Mouse (Mus musculus): ENCODE results near the gene Brf1. TPM values are rescaled to one million over a fixed set of nuclear protein-coding genes. Genes with fewer than 3 reads are reported as not detected.

The Brf1 gene
- polyA plus RNA-seq (2012; ENCODE audit: low replicate concordance), result 41.4 and 66.3 TPM in 2 replicates

GRCm38 (mm10) chr12:113000294-113001132 is at the start of gene Brf1:
TSS of gene Brf1 (minus strand) at chr12:113000704.

GRCm38 (mm10) chr12:113013604-113014558 is 13.4 kb upstream of the Brf1 start, which contains the start of gene Pacs2:
TSS of gene Pacs2 (plus strand) at chr12:113014508.

GRCm38 (mm10) chr12:112976371-112977073 is 24.0 kb downstream of the Brf1 start, which contains the start of gene Btbd6:
TSS of gene Btbd6 (plus strand) at chr12:112976482.

GRCm38 (mm10) chr12:112941776-112942713 is 58.5 kb downstream of the Brf1 start, which contains the start of gene Nudt14:
TSS of gene Nudt14 (minus strand) at chr12:112942124.

GRCm38 (mm10) chr12:112929562-112930352 is 70.7 kb downstream of the Brf1 start, which contains the start of gene Jag2:
TSS of gene Jag2 (minus strand) at chr12:112929776.

Other genes starting within 250 kb of the Brf1 start
- gene Pld4, start 240.0 kb downstream of the Brf1 start, polyA plus RNA-seq (2012; ENCODE audit: low replicate concordance), result 197 and 291 TPM in 2 replicates
- 0.31 and 3.6 TPM in 2 replicates for gene Ahnak2, start 198.0 kb downstream of the Brf1 start, polyA plus RNA-seq (2012; ENCODE audit: low replicate concordance)
- 0.73 and 1.4 TPM in 2 replicates for gene Clba1, start 191.8 kb downstream of the Brf1 start, polyA plus RNA-seq (2012; ENCODE audit: low replicate concordance)
- gene Cdca4, start 171.3 kb downstream of the Brf1 start, polyA plus RNA-seq (2012; ENCODE audit: low replicate concordance), result 13.8 and 23.1 TPM in 2 replicates
- 16.5 and 17.0 TPM in 2 replicates for gene Gpr132, start 132.5 kb downstream of the Brf1 start, polyA plus RNA-seq (2012; ENCODE audit: low replicate concordance)
- 2.4 and 3.7 TPM in 2 replicates for gene Jag2, start 70.9 kb downstream of the Brf1 start, polyA plus RNA-seq (2012; ENCODE audit: low replicate concordance)
- gene Nudt14, start 58.6 kb downstream of the Brf1 start, polyA plus RNA-seq (2012; ENCODE audit: low replicate concordance), result 21.4 and 24.4 TPM in 2 replicates
- 52.2 and 191 TPM in 2 replicates for gene Btbd6, start 24.2 kb downstream of the Brf1 start, polyA plus RNA-seq (2012; ENCODE audit: low replicate concordance)
- gene Pacs2, start 13.8 kb upstream of the Brf1 start, polyA plus RNA-seq (2012; ENCODE audit: low replicate concordance), result 25.9 and 44.3 TPM in 2 replicates
- gene Tex22, start 73.8 kb upstream of the Brf1 start, polyA plus RNA-seq (2012; ENCODE audit: low replicate concordance), result 0.31 and 0.79 TPM in 2 replicates
- gene Mta1, start 97.6 kb upstream of the Brf1 start, polyA plus RNA-seq (2012; ENCODE audit: low replicate concordance), result 115 and 142 TPM in 2 replicates
- gene Crip2, start 139.5 kb upstream of the Brf1 start, polyA plus RNA-seq (2012; ENCODE audit: low replicate concordance), result 73.7 and 109 TPM in 2 replicates
- 153 and 469 TPM in 2 replicates for gene Crip1, start 145.6 kb upstream of the Brf1 start, polyA plus RNA-seq (2012; ENCODE audit: low replicate concordance)
- gene Tedc1, start 155.7 kb upstream of the Brf1 start, polyA plus RNA-seq (2012; ENCODE audit: low replicate concordance), result 23.4 and 24.2 TPM in 2 replicates
- 6.2 and 7.7 TPM in 2 replicates for gene Tmem121, start 185.2 kb upstream of the Brf1 start, polyA plus RNA-seq (2012; ENCODE audit: low replicate concordance)

Measured in hematopoietic multipotent progenitor cell, adult 10-12 weeks (in vitro differentiated cells).